Mouse (Mus musculus): Measurements from ENCODE around the gene Fam57a. TPM values are rescaled to one million over a fixed set of nuclear protein-coding genes. Genes with fewer than 3 reads are reported as not detected.
A peak's percentile ranks its signal among the peaks of the same experiment; 100 is the strongest.

The Fam57a gene
- polyA plus RNA-seq, 1 experiment from 2014 or later: 34.2 TPM

DNA sequence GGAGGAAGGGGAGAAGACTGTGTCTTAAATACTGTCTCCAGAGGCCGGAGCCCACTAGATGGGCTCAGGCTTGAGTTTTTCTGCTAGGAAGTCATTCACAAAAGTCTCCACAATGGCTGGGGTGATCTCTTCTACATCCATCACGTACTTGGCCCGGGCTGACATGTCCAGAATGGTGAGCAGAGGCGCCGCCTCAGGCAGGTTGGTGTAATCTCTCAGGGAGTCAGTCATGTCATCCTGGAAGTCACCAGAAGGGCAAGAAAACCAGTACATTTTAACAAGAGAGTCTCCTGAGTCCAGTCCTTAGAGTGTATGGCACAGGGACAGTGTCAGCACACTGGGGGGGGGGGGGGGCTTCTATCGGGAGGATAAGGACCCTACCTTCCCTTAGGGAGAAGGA lies 79.0 kb downstream of the Fam57a start:
- Histone ChIP-seq H3K4me1 (ENCODE audit: control insufficient read depth, insufficient read depth, low read length) (0 out of 2 replicates have a peak, but pooled peaks cover 11% of the 10 kb centered on the region), H3K27ac (replicated peaks; ENCODE audit: low read depth, low read length) (no peak overlapping the region), H3K9ac (ENCODE audit: low read depth, low read length) (no peak overlapping the region), H3K27me3 (replicated peaks; ENCODE audit: control insufficient read depth, insufficient read depth, low read length) (no peaks in the 10 kb centered on the region), H3K4me2 (ENCODE audit: low read depth, low read length) (no peak overlapping the region), H3K9me3 (ENCODE audit: control insufficient read depth, low read length) (no peaks in the 10 kb centered on the region), H3K36me3 (ENCODE audit: control insufficient read depth, insufficient read depth, low read length) (peaks cover 55% of the 10 kb centered on the region), H3K4me3 (ENCODE audit: low read depth, low read length) (no peak overlapping the region)
- DNase-seq (ENCODE audit: low spot score) (no peak), ATAC-seq (ENCODE audit: low read depth) (no peak)
- whole genome bisulfite sequencing: 88% methylated on average over 6 of the region's 6 CpGs

DNA sequence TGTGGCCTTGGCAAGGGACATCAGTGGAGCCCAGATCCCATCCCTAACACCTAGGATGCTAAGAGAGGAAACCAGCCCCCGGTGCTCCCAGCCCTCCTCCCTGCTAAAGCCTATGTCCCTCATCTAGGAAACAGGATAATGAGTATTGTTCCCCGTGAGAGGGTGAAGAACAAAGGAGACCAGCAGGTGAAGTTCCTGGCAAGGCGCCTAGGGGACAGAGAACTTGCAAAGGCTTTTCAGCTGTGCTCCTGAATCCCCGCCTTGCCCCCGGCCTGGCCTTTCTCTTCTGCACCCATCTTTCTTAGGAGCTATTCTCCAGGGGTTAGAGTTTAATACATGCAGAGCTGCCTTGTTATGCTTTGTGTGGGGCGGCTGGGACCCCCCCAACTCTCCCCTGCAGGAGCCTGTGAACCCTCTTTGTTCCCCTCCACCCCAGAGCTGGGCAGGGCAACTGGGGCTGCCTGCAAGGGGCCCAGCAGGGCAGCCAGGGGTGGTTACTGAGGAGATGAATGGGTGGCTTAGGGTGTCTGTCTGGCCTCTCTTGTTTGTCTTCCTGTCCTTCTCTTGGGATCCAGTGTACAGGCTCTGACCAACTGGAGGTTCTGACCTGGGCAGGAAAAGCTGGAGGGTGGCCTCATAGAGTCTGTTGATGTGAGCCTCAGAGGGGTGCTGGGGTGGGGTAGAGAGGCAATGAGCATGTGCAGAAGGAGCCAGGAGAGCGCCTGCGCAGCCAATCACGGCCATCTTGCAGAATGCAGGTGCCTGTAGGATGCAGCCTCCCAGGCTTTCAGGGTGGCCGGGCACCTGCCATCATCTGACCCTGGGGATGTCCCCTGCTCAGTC lies 81.0 kb downstream of the Fam57a start:
- no peak for DNase-seq (ENCODE audit: low spot score)
- no peak; the same call in 1 of the 2 replicates for ATAC-seq (ENCODE audit: low read depth)
- H3K36me3 ChIP-seq (ENCODE audit: control insufficient read depth, insufficient read depth, low read length): peaks cover 54% of the 10 kb centered on the region
- no peaks in the 10 kb centered on the region for H3K9me3 ChIP-seq (ENCODE audit: control insufficient read depth, low read length)
- 0 out of 2 replicates have a peak, but pooled peaks cover 11% of the 10 kb centered on the region for H3K4me1 ChIP-seq (ENCODE audit: control insufficient read depth, insufficient read depth, low read length)
- no peak overlapping the region for H3K4me3 ChIP-seq (ENCODE audit: low read depth, low read length)
- H3K9ac ChIP-seq (ENCODE audit: low read depth, low read length): no peak overlapping the region
- no peaks in the 10 kb centered on the region for H3K27me3 ChIP-seq (replicated peaks; ENCODE audit: control insufficient read depth, insufficient read depth, low read length)
- H3K27ac ChIP-seq (replicated peaks; ENCODE audit: low read depth, low read length): no peak overlapping the region
- H3K4me2 ChIP-seq (ENCODE audit: low read depth, low read length): no peak overlapping the region
- 48% methylated on average over 10 of the region's 10 CpGs for WGBS

DNA sequence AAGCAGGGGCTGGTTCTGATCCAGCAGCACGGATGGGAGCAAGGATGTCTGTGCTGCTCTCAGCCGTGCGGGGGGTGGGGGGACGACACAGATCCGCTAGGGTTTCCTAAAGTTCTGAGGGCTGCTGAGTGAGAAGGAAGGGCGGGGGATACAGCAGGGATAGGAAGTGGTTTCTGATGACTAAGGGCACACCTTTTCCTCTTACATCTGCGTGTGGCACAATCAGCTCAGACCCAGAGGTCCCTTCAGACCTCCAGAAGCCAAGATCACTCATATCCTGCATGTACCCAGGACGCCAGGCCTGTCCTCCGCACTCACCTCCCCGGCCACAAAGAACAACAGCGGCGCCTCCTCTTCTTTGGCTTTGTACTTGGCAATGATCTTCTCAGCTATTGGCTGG lies 81.8 kb downstream of the Fam57a start:
- Histone ChIP-seq H3K27ac (replicated peaks; ENCODE audit: low read depth, low read length) (no peak overlapping the region), H3K36me3 (ENCODE audit: control insufficient read depth, insufficient read depth, low read length) (peaks cover 57% of the 10 kb centered on the region), H3K4me3 (ENCODE audit: low read depth, low read length) (no peak overlapping the region), H3K4me2 (ENCODE audit: low read depth, low read length) (no peak overlapping the region), H3K9ac (ENCODE audit: low read depth, low read length) (no peak overlapping the region), H3K4me1 (ENCODE audit: control insufficient read depth, insufficient read depth, low read length) (0 out of 2 replicates have a peak, but pooled peaks cover 5% of the 10 kb centered on the region), H3K9me3 (ENCODE audit: control insufficient read depth, low read length) (no peaks in the 10 kb centered on the region), H3K27me3 (replicated peaks; ENCODE audit: control insufficient read depth, insufficient read depth, low read length) (no peaks in the 10 kb centered on the region)
- ATAC-seq (ENCODE audit: low read depth) (no peak), DNase-seq (ENCODE audit: low spot score) (no peak)
- 71% methylated on average over 12 of the region's 12 CpGs for WGBS

DNA sequence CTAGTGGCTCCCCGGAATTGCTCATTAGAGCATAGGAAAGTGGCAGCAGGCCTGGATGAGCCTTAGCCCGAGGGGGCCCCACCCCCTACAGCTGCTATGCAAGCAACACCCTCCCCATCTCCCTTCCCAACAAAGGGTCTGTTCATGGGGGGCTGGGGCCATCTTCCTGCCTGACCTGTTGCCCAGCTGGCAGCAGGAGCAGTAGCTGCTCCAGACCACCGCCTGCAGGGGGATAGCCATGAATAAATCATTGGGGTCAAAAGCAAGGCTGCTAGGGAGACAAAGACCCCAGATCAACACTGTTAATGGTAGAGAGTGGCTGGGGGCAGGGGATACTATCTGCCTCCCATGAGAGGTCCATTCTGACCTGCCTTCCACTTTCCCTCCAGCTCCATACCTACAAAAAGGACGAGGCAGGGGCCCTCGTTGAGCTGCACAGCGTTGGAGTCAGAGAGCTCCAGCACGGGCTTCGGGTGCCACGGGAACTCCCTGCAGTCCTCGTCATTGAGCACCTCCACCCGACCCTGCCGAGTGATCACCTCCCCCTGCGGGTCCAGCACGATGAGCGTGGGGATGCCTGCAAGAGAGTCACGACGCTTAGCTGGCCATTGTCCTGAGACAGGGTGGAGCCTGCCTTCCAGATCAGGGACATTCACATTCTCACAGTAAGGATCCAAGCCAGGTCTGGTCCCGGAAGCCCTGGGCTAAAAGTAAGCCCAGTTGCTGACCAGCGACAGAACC lies 83.3 kb downstream of the Fam57a start:
- no peak overlapping the region for H3K27ac ChIP-seq (replicated peaks; ENCODE audit: low read depth, low read length)
- H3K36me3 ChIP-seq (ENCODE audit: control insufficient read depth, insufficient read depth, low read length): peaks cover 62% of the 10 kb centered on the region
- H3K4me2 ChIP-seq (ENCODE audit: low read depth, low read length): no peak overlapping the region
- 17% methylated on average over 17 of the region's 19 CpGs for WGBS
- 0 out of 2 replicates have a peak overlapping the region, but pooled peaks have one; percentile 37 for H3K9ac ChIP-seq (ENCODE audit: low read depth, low read length)
- no peaks in the 10 kb centered on the region for H3K27me3 ChIP-seq (replicated peaks; ENCODE audit: control insufficient read depth, insufficient read depth, low read length)
- no peak overlapping the region for H3K4me3 ChIP-seq (ENCODE audit: low read depth, low read length)
- DNase-seq (ENCODE audit: low spot score) (no peak), ATAC-seq (ENCODE audit: low read depth) (no peak; the same call in 1 of the 2 replicates)
- H3K4me1 ChIP-seq (ENCODE audit: control insufficient read depth, insufficient read depth, low read length): peaks cover 11% of the 10 kb centered on the region; the same call in 1 of the 2 replicates
- H3K9me3 ChIP-seq (ENCODE audit: control insufficient read depth, low read length): no peaks in the 10 kb centered on the region

Other genes with a start within 250 kb of the Fam57a start
- gene Rph3al, start 241.2 kb upstream of the Fam57a start, polyA plus RNA-seq (2014; fragmentation: Nextera tagmentation; extraction: Ambion mirVana): 3.0 TPM in 2 replicates
- 2.0 and 7.3 TPM in 2 replicates for gene 1700016K19Rik, start 179.8 kb upstream of the Fam57a start, polyA plus RNA-seq (2014; fragmentation: Nextera tagmentation; extraction: Ambion mirVana)
- gene Rflnb, start 151.9 kb upstream of the Fam57a start, polyA plus RNA-seq (2014; fragmentation: Nextera tagmentation; extraction: Ambion mirVana): 45.3 and 45.6 TPM in 2 replicates
- 32.4 and 36.6 TPM in 2 replicates for gene Vps53, start within 50 bp of the Fam57a start, polyA plus RNA-seq (2014; fragmentation: Nextera tagmentation; extraction: Ambion mirVana)
- 0.79 and 0.96 TPM in 2 replicates for gene Dbil5, start 37.9 kb downstream of the Fam57a start, polyA plus RNA-seq (2014; fragmentation: Nextera tagmentation; extraction: Ambion mirVana)
- 22.3 and 30.4 TPM in 2 replicates for gene Gemin4, start 38.0 kb downstream of the Fam57a start, polyA plus RNA-seq (2014; fragmentation: Nextera tagmentation; extraction: Ambion mirVana)
- gene Mrm3, start 64.0 kb downstream of the Fam57a start, polyA plus RNA-seq (2014; fragmentation: Nextera tagmentation; extraction: Ambion mirVana): 21.1 and 23.8 TPM in 2 replicates
- 129 and 133 TPM in 2 replicates for gene Glod4, start 64.1 kb downstream of the Fam57a start, polyA plus RNA-seq (2014; fragmentation: Nextera tagmentation; extraction: Ambion mirVana)
- gene Nxn, start 219.5 kb downstream of the Fam57a start, polyA plus RNA-seq (2014; fragmentation: Nextera tagmentation; extraction: Ambion mirVana): 63.8 and 70.2 TPM in 2 replicates
- gene Timm22, start 227.3 kb downstream of the Fam57a start, polyA plus RNA-seq (2014; fragmentation: Nextera tagmentation; extraction: Ambion mirVana): 113 and 124 TPM in 2 replicates

All from embryonic facial prominence, embryonic 14.5 days (tissue).